Mouse (Mus musculus) ES-CJ7 (cell line): Measurements from ENCODE around the gene Pbrm1.

Source experiments
- DNase-seq: peaks from one replicate; pipeline ENCODE4 v3.0.0; 2011; ENCODE audit warnings: low read depth, low spot score

Gene Pbrm1

GRCm38 (mm10) chr14:31018860-31019291 is at the start of gene Pbrm1, which contains the start of gene Gnl3:
Gene Pbrm1 (plus strand): TSS chr14:31019138.
Gene Gnl3 (minus strand): TSS chr14:31019152.
- DNase-seq = peak; percentile 97

GRCm38 (mm10) chr14:30974204-30974603 is 44.7 kb upstream of the Pbrm1 start:
- no peak for DNase-seq

- no peak for DNase-seq
Measured at GRCm38 (mm10) chr14:30976222-30976621, 42.7 kb upstream of the Pbrm1 start.

GRCm38 (mm10) chr14:30996417-30996816 is 22.5 kb upstream of the Pbrm1 start:
- DNase-seq = no peak

GRCm38 (mm10) chr14:31000356-31000755 is 18.6 kb upstream of the Pbrm1 start:
- DNase-seq = no peak

- no peak for DNase-seq
Measured at GRCm38 (mm10) chr14:31000816-31001306, 18.1 kb upstream of the Pbrm1 start.

GRCm38 (mm10) chr14:31001307-31002205 is 17.4 kb upstream of the Pbrm1 start, which contains the start of the genes Glt8d1 and Spcs1:
Gene Glt8d1 (plus strand): TSS chr14:31001400.
Gene Spcs1 (minus strand): TSS chr14:31001672.
- peak; percentile 58 for DNase-seq

GRCm38 (mm10) chr14:31004527-31004926 is 14.4 kb upstream of the Pbrm1 start:
- no peak for DNase-seq

GRCm38 (mm10) chr14:31006779-31007178 is 12.2 kb upstream of the Pbrm1 start:
- no peak for DNase-seq

GRCm38 (mm10) chr14:31011588-31011987 is 7.3 kb upstream of the Pbrm1 start:
- no peak for DNase-seq

GRCm38 (mm10) chr14:31013928-31014327 is 5.0 kb upstream of the Pbrm1 start:
- DNase-seq = no peak

- DNase-seq = no peak
Measured at GRCm38 (mm10) chr14:31016063-31016462, 2.9 kb upstream of the Pbrm1 start.

- DNase-seq = peak; percentile 77
Measured at GRCm38 (mm10) chr14:31017854-31018253, 1.1 kb upstream of the Pbrm1 start.

GRCm38 (mm10) chr14:31019331-31020205 is 630 bp downstream of the Pbrm1 start:
- peak; percentile 57 for DNase-seq

- no peak for DNase-seq
Measured at GRCm38 (mm10) chr14:31022579-31022978, 3.6 kb downstream of the Pbrm1 start.

GRCm38 (mm10) chr14:31025785-31026184 is 6.8 kb downstream of the Pbrm1 start:
- DNase-seq = peak; percentile 72

- no peak for DNase-seq
Measured at GRCm38 (mm10) chr14:31045296-31045695, 26.4 kb downstream of the Pbrm1 start.

GRCm38 (mm10) chr14:31045817-31046216 is 26.9 kb downstream of the Pbrm1 start:
- no peak for DNase-seq

- DNase-seq = peak; percentile 48
Measured at GRCm38 (mm10) chr14:31062277-31062676, 43.3 kb downstream of the Pbrm1 start.

- DNase-seq = no peak
Measured at GRCm38 (mm10) chr14:31069086-31069733, 50.3 kb downstream of the Pbrm1 start.

GRCm38 (mm10) chr14:31078597-31079208 is 59.8 kb downstream of the Pbrm1 start:
- no peak for DNase-seq
